Mouse (Mus musculus) limb, embryonic 15.5 days (tissue): Measurements from ENCODE around the gene Slc30a2. TPM values are rescaled to one million over a fixed set of nuclear protein-coding genes. Genes with fewer than 3 reads are reported as not detected.

Source experiments
- ATAC-seq: fragments of 200-750 bp; cut with Nextera tagmentation; 2 replicates; pipeline ENCODE4 v1.8.0; 2017; ENCODE audit warnings: low read depth, moderate TSS enrichment; ENCODE audit not compliant: insufficient number of reproducible peaks, low FRiP score, low TSS enrichment
- H3K27ac ChIP-seq: fragments of 300-500 bp; sonication (generic); 2 replicates; pipeline ENCODE4 v1.5.1; 2015; ENCODE audit warnings: moderate library complexity, mild to moderate bottlenecking, inconsistent platforms
- H3K27me3 ChIP-seq: fragments of 300-500 bp; sonication (generic); 2 replicates; pipeline ENCODE4 v1.6.1; 2015; ENCODE audit warnings: inconsistent platforms
- H3K36me3 ChIP-seq: fragments of 300-500 bp; sonication (generic); 2 replicates; pipeline ENCODE4 v1.6.1; 2015; ENCODE audit warnings: inconsistent platforms
- H3K4me1 ChIP-seq: fragments of 300-500 bp; sonication (generic); 2 replicates; pipeline ENCODE4 v1.6.1; 2015; ENCODE audit warnings: inconsistent platforms
- H3K4me2 ChIP-seq: fragments of 300-500 bp; sonication (generic); 2 replicates; pipeline ENCODE4 v1.6.1; 2015; ENCODE audit warnings: mild to moderate bottlenecking, inconsistent platforms
- H3K4me3 ChIP-seq: fragments of 300-500 bp; sonication (generic); 2 replicates; pipeline ENCODE4 v1.5.1; 2015; ENCODE audit warnings: mild to moderate bottlenecking, inconsistent platforms
- H3K9ac ChIP-seq: fragments of 300-500 bp; sonication (generic); 2 replicates; pipeline ENCODE4 v1.6.1; 2015; ENCODE audit warnings: inconsistent platforms
- H3K9me3 ChIP-seq: fragments of 300-500 bp; sonication (generic); 2 replicates; pipeline ENCODE4 v1.6.1; 2016; ENCODE audit warnings: inconsistent platforms
- WGBS: fragments of 180-500 bp; shearing (Covaris S2); methylation state at CpG from one replicate; pipeline ENCODE4 v1.1.7; 2015; 5-methylcytosine and 5-hydroxymethylcytosine counted together
- polyA plus RNA-seq: library from polyadenylated mRNA; unstranded; fragments of >200 nt; fragmentation: Nextera tagmentation; extraction: Ambion mirVana; gene quantifications from 2 replicates; pipeline ENCODE4 v1.2.1, GENCODE M21; 2015

The Slc30a2 gene
- polyA plus RNA-seq, 1 experiment from 2014 or later = 2.6 TPM

DNA sequence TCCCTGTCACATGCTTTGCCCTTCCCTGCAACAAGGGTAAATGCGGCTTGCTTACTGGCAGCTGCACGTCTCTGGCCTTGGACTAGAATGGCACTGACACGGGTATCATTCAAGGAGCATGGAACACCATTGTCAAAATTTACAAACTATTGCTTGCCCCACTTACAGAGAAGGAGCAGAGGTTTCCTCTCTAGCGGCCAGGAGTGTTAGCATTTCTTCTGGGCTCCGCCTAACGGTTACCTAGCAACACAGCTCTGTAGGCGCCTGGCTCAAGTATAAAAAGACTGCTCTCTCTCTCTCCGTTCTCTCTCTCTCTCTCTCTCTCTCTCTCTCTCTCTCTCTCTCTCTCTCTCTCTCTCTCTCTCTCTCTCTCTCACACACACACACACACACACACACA, 49.6 kb downstream of the Slc30a2 start:
- Histone ChIP-seq H3K4me3 (no peak overlapping the region), H3K27me3 (no peaks in the 10 kb centered on the region), H3K9me3 (no peaks in the 10 kb centered on the region), H3K4me2 (no peak overlapping the region), H3K36me3 (no peaks in the 10 kb centered on the region), H3K9ac (no peak overlapping the region), H3K4me1 (peaks cover 14% of the 10 kb centered on the region), H3K27ac (no peak overlapping the region)
- no peak for ATAC-seq
- WGBS = 19% methylated on average over 8 of the region's 8 CpGs

DNA sequence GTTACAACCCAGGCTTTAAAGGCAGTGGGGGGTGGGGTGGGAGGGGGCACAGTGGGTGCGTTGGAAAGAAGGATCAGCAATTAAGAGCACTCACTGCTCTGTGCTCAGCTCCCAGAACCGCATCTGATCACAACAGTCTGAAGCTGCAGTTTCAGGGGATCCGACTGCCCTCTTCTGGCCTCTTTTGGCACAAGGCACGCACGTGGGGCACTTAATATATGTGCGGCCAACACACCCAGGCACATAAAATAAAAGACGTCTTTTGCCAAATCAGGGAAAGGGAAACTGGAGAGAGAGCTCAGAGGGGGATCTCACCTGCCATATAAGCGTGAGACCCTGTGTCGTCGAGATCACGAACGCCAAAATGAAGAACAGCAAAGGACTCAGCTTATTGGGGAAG, 50.0 kb downstream of the Slc30a2 start:
- Histone ChIP-seq H3K9me3 (no peaks in the 10 kb centered on the region), H3K36me3 (no peaks in the 10 kb centered on the region), H3K4me1 (peaks cover 18% of the 10 kb centered on the region), H3K4me2 (peak overlapping the region; percentile 20; the same call in 1 of the 2 replicates), H3K27ac (0 out of 2 replicates have a peak overlapping the region, but pooled peaks have one; percentile 22), H3K27me3 (no peaks in the 10 kb centered on the region), H3K9ac (no peak overlapping the region), H3K4me3 (no peak overlapping the region)
- ATAC-seq = no peak
- 16% methylated on average over 12 of the region's 12 CpGs for WGBS

GRCm38 (mm10) chr4:134395142-134395541, 52.2 kb downstream of the Slc30a2 start:
- WGBS = 88% methylated on average over 7 of the region's 7 CpGs
- H3K27ac ChIP-seq = no peak overlapping the region
- ATAC-seq = no peak
- H3K4me2 ChIP-seq = no peak overlapping the region
- H3K27me3 ChIP-seq = no peaks in the 10 kb centered on the region
- no peak overlapping the region for H3K9ac ChIP-seq
- no peak overlapping the region for H3K4me3 ChIP-seq
- peaks cover 20% of the 10 kb centered on the region for H3K4me1 ChIP-seq
- H3K9me3 ChIP-seq = no peaks in the 10 kb centered on the region
- H3K36me3 ChIP-seq = no peaks in the 10 kb centered on the region

DNA sequence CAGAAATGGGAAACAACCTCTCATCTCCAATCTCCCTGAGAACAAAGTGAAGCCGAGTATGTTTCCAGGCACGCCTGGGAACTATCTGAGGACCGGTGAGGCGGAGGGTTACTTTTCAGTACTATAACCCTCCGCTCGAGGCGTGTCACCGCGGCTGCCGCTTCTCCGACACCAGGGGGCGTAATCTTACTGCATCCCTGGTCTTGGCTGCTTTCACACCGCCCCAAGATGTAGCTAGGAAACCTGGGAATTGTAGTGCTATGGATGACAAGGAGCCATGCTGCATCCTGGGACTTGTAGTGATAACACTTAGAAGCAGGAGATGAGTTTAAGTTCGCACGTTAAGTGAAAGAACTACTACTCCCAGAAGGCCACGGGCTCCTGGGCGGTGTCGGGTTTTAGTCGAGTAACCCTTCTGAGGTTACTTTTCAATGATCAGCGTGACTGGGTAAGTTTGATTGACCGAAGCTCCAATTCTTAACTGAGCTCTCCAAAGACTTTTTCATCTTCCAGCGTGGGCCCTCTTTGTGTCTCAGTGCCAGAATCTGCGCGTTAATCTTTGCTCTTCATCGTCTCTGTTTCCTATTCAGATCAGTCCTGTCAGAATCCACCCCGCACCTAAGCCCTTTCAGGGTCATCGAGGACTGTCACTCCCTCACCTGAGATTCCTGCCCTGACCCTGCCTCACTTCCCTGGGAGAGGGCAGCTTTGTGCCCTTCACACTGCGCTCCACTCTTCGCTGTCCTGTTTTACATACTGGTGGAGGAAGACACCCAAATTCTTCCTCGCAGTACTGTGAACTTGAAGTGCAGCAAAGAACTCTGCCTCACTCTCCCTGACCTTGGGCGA, 53.2 kb downstream of the Slc30a2 start, which contains the start of gene Pafah2:
Pafah2 (plus strand) TSS at position 344 of the 849 bp plus-strand sequence.
- H3K9ac ChIP-seq = peak within 1 kb of the TSS; percentile 56
- no peaks in the 10 kb centered on the region for H3K36me3 ChIP-seq
- H3K4me1 ChIP-seq = peaks cover 29% of the 10 kb centered on the region
- peak within 1 kb of the TSS; percentile 76 for H3K4me2 ChIP-seq
- peak within 1 kb of the TSS; percentile 86 for H3K27ac ChIP-seq
- H3K9me3 ChIP-seq = no peaks in the 10 kb centered on the region
- peak within 1 kb of the TSS; percentile 48 for H3K4me3 ChIP-seq
- peak; percentile 99 for ATAC-seq
- H3K27me3 ChIP-seq = no peaks in the 10 kb centered on the region
- WGBS = under 1% methylated on average over 31 of the region's 31 CpGs

DNA sequence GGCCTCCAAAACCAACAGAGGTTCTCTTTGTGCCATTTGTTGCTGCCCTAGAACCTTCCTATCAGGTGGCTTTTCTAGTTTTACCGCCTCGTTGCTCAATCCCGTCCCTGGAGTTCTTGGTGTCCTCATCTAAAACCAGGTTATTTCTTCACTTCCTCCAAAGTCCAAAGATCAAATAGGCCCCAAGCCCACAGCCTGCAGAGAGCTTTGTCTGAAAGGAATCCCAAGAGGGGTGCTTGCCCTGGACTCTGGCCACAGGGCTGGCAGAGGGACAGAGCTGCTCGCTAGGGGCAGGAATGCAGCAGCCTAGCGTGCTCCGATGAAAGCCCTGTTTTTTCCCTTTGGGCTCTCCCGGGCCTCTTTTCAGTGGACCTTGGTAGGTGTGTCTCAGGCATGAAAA, 54.1 kb downstream of the Slc30a2 start:
- peak overlapping the region; percentile 8; the same call in 1 of the 2 replicates for H3K9ac ChIP-seq
- peaks cover 37% of the 10 kb centered on the region for H3K4me1 ChIP-seq
- H3K36me3 ChIP-seq = no peaks in the 10 kb centered on the region
- peak overlapping the region; percentile 48 for H3K4me3 ChIP-seq
- peak overlapping the region; percentile 86 for H3K27ac ChIP-seq
- no peaks in the 10 kb centered on the region for H3K9me3 ChIP-seq
- H3K27me3 ChIP-seq = no peaks in the 10 kb centered on the region
- H3K4me2 ChIP-seq = peak overlapping the region; percentile 76
- no peak for ATAC-seq
- WGBS = 10% methylated on average over 7 of the region's 7 CpGs

GRCm38 (mm10) chr4:134397732-134398131, 54.8 kb downstream of the Slc30a2 start:
- Histone ChIP-seq H3K9me3 (no peaks in the 10 kb centered on the region), H3K4me1 (peaks cover 38% of the 10 kb centered on the region), H3K4me3 (no peak overlapping the region), H3K36me3 (no peaks in the 10 kb centered on the region), H3K27ac (peak overlapping the region; percentile 86), H3K9ac (no peak overlapping the region), H3K4me2 (peak overlapping the region; percentile 76; the same call in 1 of the 2 replicates), H3K27me3 (no peaks in the 10 kb centered on the region)
- WGBS = 75% methylated on average over 9 of the region's 9 CpGs
- no peak for ATAC-seq

GRCm38 (mm10) chr4:134400206-134400605, 57.2 kb downstream of the Slc30a2 start:
- WGBS = 29% methylated on average over 5 of the region's 5 CpGs
- Histone ChIP-seq H3K9me3 (no peaks in the 10 kb centered on the region), H3K27ac (no peak overlapping the region), H3K4me1 (peaks cover 41% of the 10 kb centered on the region), H3K27me3 (no peaks in the 10 kb centered on the region), H3K9ac (no peak overlapping the region), H3K36me3 (peaks cover 14% of the 10 kb centered on the region), H3K4me3 (no peak overlapping the region), H3K4me2 (no peak overlapping the region)
- ATAC-seq = no peak

- ATAC-seq = 0 out of 2 replicates have a peak, but pooled peaks have one; percentile 57
- Histone ChIP-seq H3K9me3 (no peaks in the 10 kb centered on the region), H3K4me2 (peak overlapping the region; percentile 74), H3K27me3 (no peaks in the 10 kb centered on the region), H3K4me3 (peak overlapping the region; percentile 37), H3K9ac (peak overlapping the region; percentile 26; the same call in 1 of the 2 replicates), H3K27ac (0 out of 2 replicates have a peak overlapping the region, but pooled peaks have one; percentile 47), H3K36me3 (peaks cover 23% of the 10 kb centered on the region), H3K4me1 (peaks cover 41% of the 10 kb centered on the region)
- 5% methylated on average over 19 of the region's 19 CpGs for WGBS
Measured at GRCm38 (mm10) chr4:134401181-134401661, 58.2 kb downstream of the Slc30a2 start.

- Histone ChIP-seq H3K9ac (no peak overlapping the region), H3K9me3 (no peaks in the 10 kb centered on the region), H3K4me2 (peak overlapping the region; percentile 74), H3K27me3 (no peaks in the 10 kb centered on the region), H3K36me3 (peaks cover 24% of the 10 kb centered on the region), H3K27ac (no peak overlapping the region), H3K4me1 (peaks cover 40% of the 10 kb centered on the region), H3K4me3 (no peak overlapping the region)
- peak; percentile 47; the same call in 1 of the 2 replicates for ATAC-seq
- 56% methylated on average over 16 of the region's 16 CpGs for WGBS
Measured at GRCm38 (mm10) chr4:134401856-134402570, 59.0 kb downstream of the Slc30a2 start.

DNA sequence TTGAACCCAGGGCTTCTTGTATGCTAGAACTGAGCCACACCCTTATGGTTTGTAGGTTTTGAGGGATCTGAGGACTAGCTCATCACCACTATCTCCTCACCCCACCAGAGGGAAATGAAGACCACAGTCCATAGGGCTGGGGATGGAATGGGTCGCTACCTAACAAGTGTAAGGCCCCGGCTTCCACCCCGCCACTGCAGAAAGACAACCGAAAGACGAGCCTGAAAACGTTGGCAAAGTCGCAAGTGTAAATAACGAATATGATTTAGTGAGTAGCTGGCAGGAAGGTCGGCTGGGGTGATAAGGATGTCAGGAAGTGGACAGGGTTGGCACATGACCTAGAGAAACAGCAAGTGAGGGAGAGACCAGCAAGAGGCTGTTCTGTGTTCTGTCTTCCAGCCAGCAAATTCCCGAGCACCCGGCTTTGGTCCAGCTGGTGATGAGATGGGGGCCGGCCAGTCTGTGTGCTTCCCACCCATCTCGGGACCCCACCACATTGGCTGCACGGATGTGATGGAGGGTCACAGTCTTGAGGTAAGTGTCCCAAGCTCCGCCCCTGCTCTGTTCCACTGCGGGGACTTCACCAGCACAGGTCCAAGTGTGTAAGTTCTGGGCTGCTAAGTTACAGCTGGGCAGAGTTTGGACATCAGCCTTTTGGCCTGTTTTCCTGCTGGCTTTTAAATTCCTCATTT, 59.7 kb downstream of the Slc30a2 start:
- Histone ChIP-seq H3K4me2 (no peak overlapping the region; the same call in 1 of the 2 replicates), H3K27me3 (no peaks in the 10 kb centered on the region), H3K36me3 (peaks cover 24% of the 10 kb centered on the region), H3K9me3 (no peaks in the 10 kb centered on the region), H3K4me3 (no peak overlapping the region), H3K9ac (no peak overlapping the region), H3K4me1 (peaks cover 33% of the 10 kb centered on the region), H3K27ac (peak overlapping the region; percentile 22; the same call in 1 of the 2 replicates)
- ATAC-seq = 0 out of 2 replicates have a peak, but pooled peaks have one; percentile 42
- WGBS = 66% methylated on average over 16 of the region's 16 CpGs

- no peak for ATAC-seq
- WGBS = 58% methylated on average over 7 of the region's 7 CpGs
- Histone ChIP-seq H3K9me3 (no peaks in the 10 kb centered on the region), H3K4me3 (no peak overlapping the region), H3K36me3 (peaks cover 24% of the 10 kb centered on the region), H3K4me2 (no peak overlapping the region), H3K27me3 (no peaks in the 10 kb centered on the region), H3K27ac (no peak overlapping the region), H3K9ac (no peak overlapping the region), H3K4me1 (peaks cover 30% of the 10 kb centered on the region)
Measured at GRCm38 (mm10) chr4:134403721-134404120, 60.7 kb downstream of the Slc30a2 start.
